In genomic region chr4:23982790-23983451, GRCm38 (mm10) we compare ENCODE assay signal across 8 mouse cellular contexts.
A peak's percentile ranks its signal among the peaks of the same experiment; 100 is the strongest.
DNase-seq lines count a peak whose midpoint lies in the region; ATAC-seq lines count a peak whose summit lies in the region.

No protein-coding gene starts in this region.

- H3K4me2 ChIP-seq in lung, embryonic 16.5 days (ENCODE audit: low read depth, low read length) = peak overlapping the region; percentile 32
- H3K4me2 ChIP-seq in kidney, embryonic 14.5 days (replicated peaks; ENCODE audit: low read depth, low read length) = peak overlapping the region; percentile 35
- H3K4me2 ChIP-seq in midbrain, embryonic 11.5 days = peak overlapping the region; percentile 25; the same call in 1 of the 2 replicates

- no peak for DNase-seq in lung, postnatal 36 days
- DNase-seq in forebrain, embryonic 10.5 days (ENCODE audit: extremely low spot score, low spot score) = peak; percentile 79
- DNase-seq in midbrain, embryonic 11.5 days (ENCODE audit: low spot score, missing footprints) = peak; percentile 95
- DNase-seq in thymus, postnatal 36 days = no peak
- no peak for DNase-seq in spleen, postnatal 36 days (ENCODE audit: low spot score in 2 of 2)
- no peak for DNase-seq in cerebellum, adult 11 months

- H3K9ac ChIP-seq in lung, embryonic 16.5 days (ENCODE audit: low read length) = no peak overlapping the region
- no peak overlapping the region for H3K9ac ChIP-seq in kidney, embryonic 14.5 days (ENCODE audit: low read depth, low read length)
- peak overlapping the region; percentile 25; the same call in 1 of the 2 replicates for H3K9ac ChIP-seq in midbrain, embryonic 11.5 days (ENCODE audit: low read length)

- H3K36me3 ChIP-seq in lung, embryonic 16.5 days (ENCODE audit: control insufficient read depth, insufficient read depth, low read length) = no peaks in the 10 kb centered on the region
- no peaks in the 10 kb centered on the region for H3K36me3 ChIP-seq in forebrain, embryonic 10.5 days (replicated peaks)
- H3K36me3 ChIP-seq in kidney, embryonic 14.5 days (ENCODE audit: control insufficient read depth, insufficient read depth, low read length) = no peaks in the 10 kb centered on the region
- no peaks in the 10 kb centered on the region for H3K36me3 ChIP-seq in midbrain, embryonic 11.5 days (ENCODE audit: control insufficient read depth, insufficient read depth, low read length)

- no peaks in the 10 kb centered on the region for H3K27me3 ChIP-seq in lung, embryonic 16.5 days (ENCODE audit: control insufficient read depth, insufficient read depth, low read depth, low read length)
- H3K27me3 ChIP-seq in forebrain, embryonic 10.5 days (ENCODE audit: poor library complexity, severe bottlenecking) = peaks cover 4% of the 10 kb centered on the region; the same call in 1 of the 2 replicates
- no peaks in the 10 kb centered on the region for H3K27me3 ChIP-seq in kidney, embryonic 14.5 days (ENCODE audit: control insufficient read depth, insufficient read depth, low read length)
- H3K27me3 ChIP-seq in midbrain, embryonic 11.5 days (ENCODE audit: control insufficient read depth, insufficient read depth, low read length) = no peaks in the 10 kb centered on the region

- WGBS in lung, embryonic 16.5 days = 20% methylated on average over 13 of the region's 13 CpGs
- 31% methylated on average over 13 of the region's 13 CpGs for WGBS in forebrain, embryonic 10.5 days
- WGBS in kidney, embryonic 14.5 days = 27% methylated on average over 13 of the region's 13 CpGs
- WGBS in midbrain, embryonic 11.5 days = 11% methylated on average over 13 of the region's 13 CpGs

- no peaks in the 10 kb centered on the region for H3K9me3 ChIP-seq in lung, embryonic 16.5 days (ENCODE audit: control insufficient read depth, low read length)
- H3K9me3 ChIP-seq in forebrain, embryonic 10.5 days = no peaks in the 10 kb centered on the region
- H3K9me3 ChIP-seq in kidney, embryonic 14.5 days (ENCODE audit: control insufficient read depth, low read length) = no peaks in the 10 kb centered on the region
- no peaks in the 10 kb centered on the region for H3K9me3 ChIP-seq in midbrain, embryonic 11.5 days (ENCODE audit: control insufficient read depth, low read length)

- peak; percentile 68 for ATAC-seq in lung, embryonic 16.5 days (ENCODE audit: low read depth)
- ATAC-seq in kidney, embryonic 14.5 days (ENCODE audit: low FRiP score, low TSS enrichment) = peak; percentile 98
- ATAC-seq in midbrain, embryonic 11.5 days (ENCODE audit: low FRiP score) = peak; percentile 99

- H3K4me3 ChIP-seq in lung, embryonic 16.5 days (ENCODE audit: low read length) = no peak overlapping the region
- H3K4me3 ChIP-seq in forebrain, embryonic 10.5 days = peak overlapping the region; percentile 36
- H3K4me3 ChIP-seq in kidney, embryonic 14.5 days (ENCODE audit: low read length) = peak overlapping the region; percentile 9; the same call in 1 of the 2 replicates
- H3K4me3 ChIP-seq in midbrain, embryonic 11.5 days (ENCODE audit: low read depth, low read length) = no peak overlapping the region

- H3K27ac ChIP-seq in lung, embryonic 16.5 days (ENCODE audit: low read length) = no peak overlapping the region
- H3K27ac ChIP-seq in forebrain, embryonic 10.5 days = peak overlapping the region; percentile 81
- no peak overlapping the region for H3K27ac ChIP-seq in kidney, embryonic 14.5 days (ENCODE audit: low read depth, low read length)
- peak overlapping the region; percentile 87 for H3K27ac ChIP-seq in midbrain, embryonic 11.5 days (ENCODE audit: low read depth, low read length)

- H3K4me1 ChIP-seq in lung, embryonic 16.5 days (replicated peaks; ENCODE audit: control insufficient read depth, insufficient read depth, low read length) = no peaks in the 10 kb centered on the region; the same call in 1 of the 2 replicates
- H3K4me1 ChIP-seq in forebrain, embryonic 10.5 days = peaks cover 29% of the 10 kb centered on the region
- no peaks in the 10 kb centered on the region for H3K4me1 ChIP-seq in kidney, embryonic 14.5 days (ENCODE audit: control insufficient read depth, insufficient read depth, low read length)
- H3K4me1 ChIP-seq in midbrain, embryonic 11.5 days (ENCODE audit: control insufficient read depth, insufficient read depth, low read length) = peaks cover 18% of the 10 kb centered on the region

Comparison
In these comparisons a context has a peak if more than half of its experiments do, and no peak if none do; other contexts are left out.
1. H3K27ac ChIP-seq: peak in forebrain, embryonic 10.5 days (single experiment) and midbrain, embryonic 11.5 days (single experiment); none in lung, embryonic 16.5 days (single experiment) and kidney, embryonic 14.5 days (single experiment).
2. H3K4me3 ChIP-seq: peak in forebrain, embryonic 10.5 days (single experiment) and kidney, embryonic 14.5 days (single experiment); none in lung, embryonic 16.5 days (single experiment) and midbrain, embryonic 11.5 days (single experiment).
3. DNase-seq: peak in forebrain, embryonic 10.5 days (single experiment) and midbrain, embryonic 11.5 days (single experiment); none in lung, postnatal 36 days (single experiment), thymus, postnatal 36 days (0 of 2), spleen, postnatal 36 days (0 of 2) and cerebellum, adult 11 months (single experiment).
4. Peak in every context shown above with its lines, with median percentiles within 50 percentile points of each other: ATAC-seq and H3K4me2 ChIP-seq.